Mouse (Mus musculus) kidney, postnatal 14 days (tissue): ENCODE measurements around the gene Notch4.

Experiments
- DNase-seq: peaks from one replicate; pipeline ENCODE4 v3.0.0; 2022; ENCODE audit warnings: mixed read lengths

Notch4 gene

GRCm38 (mm10) chr17:34627943-34628643 lies 64.0 kb downstream of the Notch4 start, which contains the start of gene Ppt2:
Gene Ppt2, minus strand, starts transcription at chr17:34628510.
- DNase-seq = peak; percentile 71

- DNase-seq = no peak
Measured at GRCm38 (mm10) chr17:34628644-34628967, 64.5 kb downstream of the Notch4 start.

- no peak for DNase-seq
Measured at GRCm38 (mm10) chr17:34629221-34629751, 65.2 kb downstream of the Notch4 start, which contains the start of gene Prrt1. Gene Prrt1, plus strand, starts transcription at chr17:34629533.

GRCm38 (mm10) chr17:34629796-34630603 lies 65.9 kb downstream of the Notch4 start:
- no peak for DNase-seq

- no peak for DNase-seq
Measured at GRCm38 (mm10) chr17:34630761-34631301, 66.8 kb downstream of the Notch4 start.

- DNase-seq = no peak
Measured at GRCm38 (mm10) chr17:34631647-34632046, 67.6 kb downstream of the Notch4 start.

GRCm38 (mm10) chr17:34632261-34632691 lies 68.2 kb downstream of the Notch4 start:
- DNase-seq = peak; percentile 88

GRCm38 (mm10) chr17:34635671-34636070 lies 71.6 kb downstream of the Notch4 start:
- DNase-seq = no peak

- no peak for DNase-seq
Measured at GRCm38 (mm10) chr17:34637459-34637858, 73.4 kb downstream of the Notch4 start.
